Mouse (Mus musculus) heart, embryonic 11.5 days (tissue): ENCODE measurements around the gene Son. TPM values are rescaled to one million over a fixed set of nuclear protein-coding genes. Genes with fewer than 3 reads are reported as not detected.

Experiments used
- ATAC-seq: fragments of 200-750 bp; cut with Nextera tagmentation; replicated peaks from 2 replicates; pipeline ENCODE4 v1.8.0; 2017; ENCODE audit warnings: moderate library complexity; ENCODE audit not compliant: insufficient number of reproducible peaks, low FRiP score, low TSS enrichment
- H3K27ac ChIP-seq: fragments of 300-500 bp; sonication (generic); 2 replicates; pipeline ENCODE4 v1.5.1; 2014; ENCODE audit warnings: mild to moderate bottlenecking, low read depth, low read length
- H3K27me3 ChIP-seq: fragments of 300-500 bp; sonication (generic); 2 replicates; pipeline ENCODE4 v1.6.1; 2014; ENCODE audit warnings: mild to moderate bottlenecking, low read length, mixed read lengths; ENCODE audit not compliant: control insufficient read depth, insufficient read depth
- H3K36me3 ChIP-seq: fragments of 300-500 bp; sonication (generic); 2 replicates; pipeline ENCODE4 v1.6.1; 2014; ENCODE audit warnings: mild to moderate bottlenecking, low read length, moderate library complexity, mixed read lengths; ENCODE audit not compliant: control insufficient read depth, insufficient read depth
- H3K4me1 ChIP-seq: fragments of 300-500 bp; sonication (generic); 2 replicates; pipeline ENCODE4 v1.6.1; 2014; ENCODE audit warnings: low read length; ENCODE audit not compliant: control insufficient read depth, insufficient read depth
- H3K4me2 ChIP-seq: fragments of 300-500 bp; sonication (generic); 2 replicates; pipeline ENCODE4 v1.6.1; 2014; ENCODE audit warnings: mild to moderate bottlenecking, moderate library complexity
- H3K4me3 ChIP-seq: fragments of 300-500 bp; sonication (generic); 2 replicates; pipeline ENCODE4 v1.5.1; 2014; ENCODE audit warnings: low read depth, low read length
- H3K9ac ChIP-seq: fragments of 300-500 bp; sonication (generic); 2 replicates; pipeline ENCODE4 v1.6.1; 2014; ENCODE audit warnings: mild to moderate bottlenecking, low read depth, low read length, moderate library complexity
- H3K9me3 ChIP-seq: fragments of 300-500 bp; sonication (generic); replicated peaks from 2 replicates; pipeline ENCODE4 v1.6.1; 2016; ENCODE audit warnings: low read length; ENCODE audit not compliant: control insufficient read depth
- WGBS: fragments of 180-500 bp; shearing (Covaris S2); extraction: QIAGEN DNeasy Blood & Tissue Kit; methylation state at CpG from one replicate; pipeline ENCODE4 v1.1.7; 2014; ENCODE audit not compliant: insufficient replicate concordance; 5-methylcytosine and 5-hydroxymethylcytosine counted together
- polyA plus RNA-seq: library from polyadenylated mRNA; unstranded; fragments of >200 nt; fragmentation: Nextera tagmentation; extraction: Ambion mirVana; gene quantifications from 2 replicates; pipeline ENCODE4 v1.2.1, GENCODE M21; 2014

The Son gene
- polyA plus RNA-seq, 1 experiment from 2014 or later = 116 TPM

DNA sequence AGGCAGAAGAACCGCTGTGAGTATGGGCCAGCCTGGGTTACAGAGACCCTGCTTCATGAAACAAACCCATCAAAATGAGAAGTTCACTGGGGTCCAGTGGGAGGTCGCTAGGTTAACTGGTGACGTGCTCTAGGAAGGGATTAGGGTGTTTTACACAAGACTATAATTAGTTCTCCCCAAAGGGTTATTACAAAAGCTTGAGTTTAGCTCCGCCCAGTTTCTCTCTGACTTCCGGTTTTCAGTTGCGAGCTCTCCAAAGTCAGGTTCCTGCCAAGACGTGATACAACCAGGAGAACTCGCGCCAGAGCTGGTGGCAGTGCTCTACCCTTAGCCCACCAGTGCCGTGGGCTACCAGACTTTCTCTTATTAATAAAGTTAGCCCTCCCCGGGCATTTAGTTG, 36.1 kb upstream of the Son start:
- Histone ChIP-seq H3K27me3 (no peaks in the 10 kb centered on the region), H3K9ac (no peak overlapping the region), H3K4me3 (no peak overlapping the region), H3K36me3 (no peaks in the 10 kb centered on the region), H3K9me3 (no peaks in the 10 kb centered on the region), H3K4me2 (no peak overlapping the region), H3K27ac (no peak overlapping the region), H3K4me1 (no peaks in the 10 kb centered on the region)
- no peak for ATAC-seq
- WGBS = 67% methylated on average over 11 of the region's 11 CpGs

DNA sequence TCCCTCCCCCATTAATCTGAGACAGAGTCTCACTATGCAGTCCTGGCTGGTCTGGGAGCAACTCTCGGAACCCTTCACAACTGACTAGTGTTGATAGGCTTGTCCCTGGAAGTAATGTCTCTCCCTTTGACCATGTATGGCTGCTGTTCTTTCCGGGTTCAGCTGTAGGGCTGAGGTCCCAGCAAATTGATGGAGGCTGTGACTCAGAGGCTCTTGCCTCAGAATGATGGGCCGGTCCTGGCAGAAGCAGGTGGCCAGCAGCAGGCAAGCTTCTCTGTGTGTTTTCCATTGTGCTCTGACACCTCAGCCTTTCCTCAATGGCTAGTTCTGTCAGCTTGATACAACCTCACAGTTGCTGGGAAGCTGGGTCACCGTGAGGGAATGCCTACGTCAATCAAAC, 34.8 kb upstream of the Son start:
- H3K4me1 ChIP-seq = no peaks in the 10 kb centered on the region
- H3K9me3 ChIP-seq = no peaks in the 10 kb centered on the region
- H3K36me3 ChIP-seq = no peaks in the 10 kb centered on the region
- WGBS = 55% methylated on average over 5 of the region's 5 CpGs
- no peak overlapping the region for H3K4me3 ChIP-seq
- 0 out of 2 replicates have a peak, but pooled peaks cover 2% of the 10 kb centered on the region for H3K27me3 ChIP-seq
- no peak for ATAC-seq
- H3K27ac ChIP-seq = no peak overlapping the region
- H3K9ac ChIP-seq = no peak overlapping the region
- no peak overlapping the region for H3K4me2 ChIP-seq

DNA sequence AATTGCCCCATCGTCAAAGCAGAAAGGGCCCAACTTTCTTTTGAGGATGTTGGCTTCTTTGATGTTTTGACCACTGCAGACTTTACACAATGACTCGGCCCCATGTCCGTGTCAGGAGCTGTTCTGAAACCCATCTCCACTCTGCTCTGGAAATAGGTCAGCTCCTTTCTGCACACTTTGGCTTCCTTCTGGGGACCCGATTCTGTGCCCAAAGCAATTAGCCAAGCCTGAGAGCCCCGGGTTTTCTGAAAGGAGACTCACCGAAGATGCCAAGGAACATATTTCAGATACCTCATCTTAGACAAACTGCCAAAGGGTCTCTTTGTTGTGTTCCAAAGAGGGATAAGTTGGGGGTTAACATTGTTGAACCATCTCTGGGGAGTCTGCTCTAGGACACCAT, 32.8 kb upstream of the Son start:
- H3K9me3 ChIP-seq = no peaks in the 10 kb centered on the region
- 78% methylated on average over 6 of the region's 6 CpGs for WGBS
- no peak overlapping the region for H3K4me3 ChIP-seq
- no peak for ATAC-seq
- no peak overlapping the region for H3K4me2 ChIP-seq
- H3K27ac ChIP-seq = no peak overlapping the region
- no peaks in the 10 kb centered on the region for H3K36me3 ChIP-seq
- H3K9ac ChIP-seq = no peak overlapping the region
- H3K4me1 ChIP-seq = no peaks in the 10 kb centered on the region
- H3K27me3 ChIP-seq = 0 out of 2 replicates have a peak, but pooled peaks cover 6% of the 10 kb centered on the region

DNA sequence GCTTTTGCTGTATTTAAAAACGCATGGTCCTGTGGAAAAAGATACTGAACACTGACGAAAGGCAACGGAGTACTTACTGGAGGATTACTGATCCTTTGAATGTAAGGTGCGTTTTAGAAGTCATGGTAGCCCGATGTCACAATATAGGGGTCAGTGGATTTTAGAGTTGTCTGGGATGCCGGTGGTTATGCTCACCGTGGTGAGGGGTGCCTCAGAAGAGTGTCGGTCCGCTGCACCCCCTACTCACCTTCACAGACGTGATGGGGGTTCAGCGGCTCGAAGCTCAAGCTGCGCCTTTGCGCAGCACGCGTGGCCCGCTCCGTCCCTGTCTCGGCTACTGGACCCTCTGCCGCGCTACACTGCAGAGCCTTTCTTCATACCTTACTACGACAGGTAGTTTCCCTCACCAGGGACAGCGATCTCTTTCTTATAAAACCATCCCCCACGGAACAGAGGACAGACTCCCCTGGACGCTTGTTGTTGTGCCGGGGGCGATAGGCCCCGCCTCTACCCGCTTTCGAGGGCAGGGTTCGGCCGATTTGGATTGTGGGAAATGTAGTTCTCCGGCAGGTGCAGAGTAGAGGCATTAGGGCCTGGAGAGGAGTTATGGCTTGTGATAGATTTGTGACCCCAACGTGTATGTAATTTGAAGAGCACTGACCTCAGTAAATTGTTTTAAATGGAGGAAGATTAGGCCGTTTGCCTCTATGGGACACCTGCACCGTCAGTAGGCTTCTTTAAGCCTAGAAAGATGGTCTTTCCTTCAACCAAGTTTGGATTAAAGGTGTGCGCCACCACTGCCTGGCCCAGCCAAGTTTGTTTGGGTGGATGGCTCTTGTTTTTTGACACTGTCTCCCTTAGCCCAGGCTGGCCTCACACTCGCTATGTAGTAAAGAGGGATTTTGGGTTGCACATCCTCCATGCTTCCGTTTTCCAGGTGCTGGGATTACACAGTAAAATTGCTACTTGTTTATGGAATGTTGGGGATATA, 28.5 kb upstream of the Son start, which contains the start of gene Dnajc28:
Dnajc28 (minus strand) TSS at position 516 of the 991 bp plus-strand sequence.
- 0 out of 2 replicates have a peak, but pooled peaks cover 6% of the 10 kb centered on the region for H3K27me3 ChIP-seq
- H3K27ac ChIP-seq = no peak within 1 kb of the TSS
- peaks cover 22% of the 10 kb centered on the region; the same call in 1 of the 2 replicates for H3K36me3 ChIP-seq
- H3K4me2 ChIP-seq = peak within 1 kb of the TSS; percentile 93
- peak; percentile 84 for ATAC-seq
- H3K9me3 ChIP-seq = no peaks in the 10 kb centered on the region
- 10% methylated on average over 39 of the region's 39 CpGs for WGBS
- H3K9ac ChIP-seq = peak within 1 kb of the TSS; percentile 78
- H3K4me3 ChIP-seq = peak within 1 kb of the TSS; percentile 67
- H3K4me1 ChIP-seq = no peaks in the 10 kb centered on the region

GRCm38 (mm10) chr16:91620185-91620584, 27.1 kb upstream of the Son start:
- no peak overlapping the region for H3K4me3 ChIP-seq
- peaks cover 22% of the 10 kb centered on the region; the same call in 1 of the 2 replicates for H3K36me3 ChIP-seq
- H3K9me3 ChIP-seq = no peaks in the 10 kb centered on the region
- 0 out of 2 replicates have a peak, but pooled peaks cover 6% of the 10 kb centered on the region for H3K27me3 ChIP-seq
- no peaks in the 10 kb centered on the region for H3K4me1 ChIP-seq
- WGBS = 86% methylated on average over 5 of the region's 5 CpGs
- H3K4me2 ChIP-seq = no peak overlapping the region
- ATAC-seq = no peak
- H3K9ac ChIP-seq = no peak overlapping the region
- H3K27ac ChIP-seq = no peak overlapping the region

DNA sequence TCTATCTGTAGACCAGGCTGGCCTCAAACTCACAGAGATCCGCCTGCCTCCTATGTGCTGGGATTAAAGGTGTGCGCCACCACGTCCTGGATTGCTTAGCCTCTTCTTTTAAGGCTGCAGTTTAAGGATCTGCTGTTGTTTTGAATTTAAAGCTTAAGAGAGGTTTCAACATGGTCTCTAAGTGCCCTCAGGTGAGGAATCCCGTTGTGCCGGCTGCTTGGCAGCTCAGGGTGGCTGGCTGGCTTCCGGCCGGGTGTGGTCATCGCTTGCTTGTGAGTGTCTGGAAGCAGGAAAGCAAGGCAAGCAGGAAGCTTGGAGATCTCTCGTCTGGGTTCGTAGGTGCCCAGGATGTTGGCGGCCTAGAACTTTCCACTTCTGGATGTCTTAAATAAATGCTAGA, 26.3 kb upstream of the Son start:
- Histone ChIP-seq H3K27ac (no peak overlapping the region), H3K9me3 (no peaks in the 10 kb centered on the region), H3K9ac (no peak overlapping the region), H3K36me3 (peaks cover 22% of the 10 kb centered on the region; the same call in 1 of the 2 replicates), H3K4me1 (no peaks in the 10 kb centered on the region), H3K4me3 (no peak overlapping the region), H3K27me3 (0 out of 2 replicates have a peak, but pooled peaks cover 6% of the 10 kb centered on the region), H3K4me2 (no peak overlapping the region)
- ATAC-seq = no peak
- 86% methylated on average over 11 of the region's 11 CpGs for WGBS

DNA sequence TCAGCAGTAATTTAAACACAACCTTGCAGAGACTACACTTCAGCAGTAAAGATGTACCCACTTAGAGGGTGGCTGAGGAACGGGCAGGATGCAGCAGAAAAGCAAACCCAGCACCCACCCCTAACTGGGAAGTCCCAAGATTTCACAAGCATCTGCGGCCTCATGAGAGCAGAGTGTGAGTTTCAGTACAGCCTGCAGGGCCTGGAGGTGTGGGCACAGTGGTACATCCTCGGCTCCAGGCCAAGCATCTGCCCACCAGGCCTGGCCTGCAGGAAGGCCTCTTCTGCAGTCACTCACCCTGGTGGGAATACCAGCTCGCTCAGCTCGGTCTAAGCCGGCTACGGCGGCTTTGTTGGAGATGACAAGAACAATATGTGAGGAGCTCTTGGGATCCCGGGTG, 24.2 kb upstream of the Son start:
- ATAC-seq = no peak
- Histone ChIP-seq H3K27ac (no peak overlapping the region), H3K9ac (no peak overlapping the region), H3K9me3 (no peaks in the 10 kb centered on the region), H3K27me3 (0 out of 2 replicates have a peak, but pooled peaks cover 1% of the 10 kb centered on the region), H3K4me1 (no peaks in the 10 kb centered on the region), H3K36me3 (peaks cover 25% of the 10 kb centered on the region; the same call in 1 of the 2 replicates), H3K4me3 (no peak overlapping the region), H3K4me2 (no peak overlapping the region)
- 90% methylated on average over 9 of the region's 9 CpGs for WGBS

- 83% methylated on average over 7 of the region's 7 CpGs for WGBS
- H3K36me3 ChIP-seq = peaks cover 32% of the 10 kb centered on the region
- no peaks in the 10 kb centered on the region for H3K27me3 ChIP-seq
- H3K27ac ChIP-seq = no peak overlapping the region
- H3K4me2 ChIP-seq = no peak overlapping the region
- H3K9me3 ChIP-seq = no peaks in the 10 kb centered on the region
- ATAC-seq = no peak
- no peak overlapping the region for H3K9ac ChIP-seq
- H3K4me1 ChIP-seq = no peaks in the 10 kb centered on the region
- no peak overlapping the region for H3K4me3 ChIP-seq
Observed at GRCm38 (mm10) chr16:91627831-91628230, 19.5 kb upstream of the Son start.
